ENCODE assay signal across 23 mouse cellular contexts in genomic region chr17:71081986-71082385, GRCm38 (mm10).
A peak's percentile ranks its signal among the peaks of the same experiment; 100 is the strongest.
DNase-seq lines count a peak whose midpoint lies in the region; ATAC-seq and TF ChIP-seq lines count a peak whose summit lies in the region.
"Had no signal": no experiment of that assay in that cellular context is flagged by ENCODE, and none has a peak within 500 bp of the region (broad histone marks: within the 10 kb centered on the region; RNA-seq: fewer than 3 reads in every experiment).

No protein-coding gene starts in this region.

- no peak overlapping the region for H3K9ac ChIP-seq in intestine, embryonic 14.5 days (ENCODE audit: low read length)
- H3K9ac ChIP-seq in intestine, embryonic 16.5 days (ENCODE audit: low read depth, low read length), result no peak overlapping the region
- H3K9ac ChIP-seq: forebrain, embryonic 13.5 days; heart, embryonic 13.5 days; hindbrain, embryonic 12.5 days; liver, embryonic 13.5 days; lung, embryonic 14.5 days; midbrain, embryonic 13.5 days; neural tube, embryonic 13.5 days had no signal

- no peak overlapping the region for H3K27ac ChIP-seq in intestine, embryonic 14.5 days (ENCODE audit: low read depth)
- no peak overlapping the region for H3K27ac ChIP-seq in intestine, embryonic 16.5 days (ENCODE audit: low read length)
- peak overlapping the region; percentile 55 for H3K27ac ChIP-seq in spleen, adult 2 months (ENCODE audit: insufficient read depth, low read length)
- H3K27ac ChIP-seq: forebrain, embryonic 13.5 days; heart, embryonic 13.5 days; hindbrain, embryonic 12.5 days; layer of hippocampus, adult 2 months; liver, embryonic 13.5 days; midbrain, embryonic 13.5 days; neural tube, embryonic 13.5 days had no signal

- TF ChIP-seq POLR2A in spleen, adult 2 months (IDR thresholded peaks at IDR 0.05; ENCODE audit: low read depth, low read length), result no peak

- no peak overlapping the region for H3K4me3 ChIP-seq in intestine, embryonic 14.5 days (ENCODE audit: low read depth, low read length)
- H3K4me3 ChIP-seq in intestine, embryonic 16.5 days (ENCODE audit: low read length), result no peak overlapping the region
- H3K4me3 ChIP-seq in spleen, adult 2 months (ENCODE audit: extremely low read depth, insufficient read depth, insufficient read length), result no peak overlapping the region
- H3K4me3 ChIP-seq: forebrain, embryonic 13.5 days; heart, embryonic 13.5 days; hindbrain, embryonic 12.5 days; layer of hippocampus, adult 2 months; liver, embryonic 13.5 days; midbrain, embryonic 13.5 days; neural tube, embryonic 13.5 days had no signal

- 30% methylated on average over 7 of the region's 7 CpGs for WGBS in intestine, embryonic 14.5 days
- WGBS in intestine, embryonic 16.5 days, result 48% methylated on average over 7 of the region's 7 CpGs
- 57% methylated on average over 7 of the region's 7 CpGs for WGBS in spleen, adult 2 months

- TF ChIP-seq CTCF in spleen, adult 2 months (IDR thresholded peaks at IDR 0.05; ENCODE audit: extremely low read depth, insufficient read depth, insufficient read length, insufficient replicate concordance), result no peak

- H3K4me2 ChIP-seq in intestine, embryonic 14.5 days (ENCODE audit: low read length), result no peak overlapping the region
- H3K4me2 ChIP-seq in intestine, embryonic 16.5 days (ENCODE audit: low read depth, low read length), result no peak overlapping the region
- H3K4me2 ChIP-seq: forebrain, embryonic 13.5 days; heart, embryonic 13.5 days; hindbrain, embryonic 12.5 days; liver, embryonic 13.5 days; lung, embryonic 14.5 days; midbrain, embryonic 13.5 days; neural tube, embryonic 13.5 days had no signal

- H3K36me3 ChIP-seq in intestine, embryonic 14.5 days (ENCODE audit: control insufficient read depth, insufficient read depth, low read length), result no peaks in the 10 kb centered on the region
- no peaks in the 10 kb centered on the region for H3K36me3 ChIP-seq in intestine, embryonic 16.5 days (ENCODE audit: control insufficient read depth, insufficient read depth, low read length)
- H3K36me3 ChIP-seq in spleen, adult 2 months (ENCODE audit: control insufficient read depth, insufficient read depth, low read length), result no peaks in the 10 kb centered on the region
- H3K36me3 ChIP-seq: G1E; hindbrain, embryonic 12.5 days; liver, embryonic 13.5 days; midbrain, embryonic 13.5 days; neural tube, embryonic 13.5 days had no signal

- peak; percentile 48 for DNase-seq in intestine, embryonic 14.5 days (ENCODE audit: low spot score)
- DNase-seq in spleen, adult 2 months (ENCODE audit: low read depth in 1 of 2, low spot score in 2 of 2), result no peak
- DNase-seq in spleen, postnatal 14 days (ENCODE audit: low spot score in 2 of 2), result no peak
- DNase-seq in thymus, postnatal 4 days, result no peak
- DNase-seq in urinary bladder, adult 2 months (ENCODE audit: low spot score), result no peak
- DNase-seq: cerebellum, adult 2 months; cerebellum, postnatal 36 days; kidney, adult 2 months; layer of hippocampus, postnatal 36 days; liver, embryonic 13.5 days; lung, embryonic 14.5 days; thymus, adult 18-20 months; thymus, postnatal 36 days had no signal

- no peaks in the 10 kb centered on the region for H3K9me3 ChIP-seq in intestine, embryonic 14.5 days (ENCODE audit: control insufficient read depth, low read length)
- no peaks in the 10 kb centered on the region for H3K9me3 ChIP-seq in intestine, embryonic 16.5 days (ENCODE audit: control insufficient read depth, low read length)
- H3K9me3 ChIP-seq: forebrain, embryonic 13.5 days; G1E; heart, embryonic 13.5 days; hindbrain, embryonic 12.5 days; liver, embryonic 13.5 days; midbrain, embryonic 13.5 days; neural tube, embryonic 13.5 days had no signal

- H3K27me3 ChIP-seq in intestine, embryonic 14.5 days (replicated peaks; ENCODE audit: control insufficient read depth, insufficient read depth, low read length), result no peaks in the 10 kb centered on the region
- no peaks in the 10 kb centered on the region for H3K27me3 ChIP-seq in intestine, embryonic 16.5 days (replicated peaks; ENCODE audit: control insufficient read depth, insufficient read depth, low read length)
- no peaks in the 10 kb centered on the region for H3K27me3 ChIP-seq in spleen, adult 2 months (ENCODE audit: control insufficient read depth, insufficient read depth, low read length)
- H3K27me3 ChIP-seq: forebrain, embryonic 13.5 days; heart, embryonic 13.5 days; hindbrain, embryonic 12.5 days; midbrain, embryonic 13.5 days; neural tube, embryonic 13.5 days; Patski had no signal

- no peak for ATAC-seq in intestine, embryonic 14.5 days (replicated peaks; ENCODE audit: low FRiP score, low TSS enrichment, low read depth)
- ATAC-seq in intestine, embryonic 16.5 days, result no peak
- ATAC-seq in megakaryocyte, adult 5-6 weeks (ENCODE audit: poor library complexity, severe bottlenecking), result peak; percentile 60
- ATAC-seq: forebrain, embryonic 13.5 days; midbrain, embryonic 13.5 days; Patski had no signal

- H3K4me1 ChIP-seq in intestine, embryonic 14.5 days (replicated peaks; ENCODE audit: control insufficient read depth, insufficient read depth, low read length), result no peaks in the 10 kb centered on the region
- H3K4me1 ChIP-seq in intestine, embryonic 16.5 days (ENCODE audit: control insufficient read depth, insufficient read depth, low read length), result no peaks in the 10 kb centered on the region
- H3K4me1 ChIP-seq in spleen, adult 2 months (ENCODE audit: control insufficient read depth, insufficient read depth, insufficient read length), result no peaks in the 10 kb centered on the region
- H3K4me1 ChIP-seq: forebrain, embryonic 13.5 days; heart, embryonic 13.5 days; hindbrain, embryonic 12.5 days; midbrain, embryonic 13.5 days; neural tube, embryonic 13.5 days had no signal
